Mouse (Mus musculus): ENCODE results near the gene Prune2.

DNA sequence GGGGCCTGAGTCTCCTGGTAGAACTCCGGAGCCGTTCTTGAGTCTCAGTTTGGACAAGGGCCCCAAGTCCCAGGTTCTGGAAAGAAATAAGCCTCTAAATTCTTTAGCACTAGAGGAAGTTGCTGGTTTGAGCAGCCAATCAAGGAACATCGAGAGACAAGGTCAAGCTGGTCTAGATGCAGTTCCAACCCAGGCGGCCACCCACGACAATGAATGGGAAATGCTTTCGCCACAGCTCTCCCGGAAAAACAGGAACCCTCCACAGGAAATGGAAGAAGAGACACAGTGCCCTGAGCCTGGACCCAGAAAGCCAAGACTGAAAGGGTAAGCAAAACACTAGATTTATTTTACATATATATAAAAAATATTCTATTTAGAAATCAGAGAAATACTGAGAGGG is 169.5 kb downstream of the Prune2 start:
- no peak for TF ChIP-seq CTCF (IDR thresholded peaks at IDR 0.05)
- TF ChIP-seq EP300 (IDR thresholded peaks at IDR 0.05), result no peak
